Mouse (Mus musculus): Measurements from ENCODE around the gene Rundc3a.
"Not testable (repeated sequence)": the region's sequence is repeated elsewhere in the genome, so short reads cannot be mapped to it uniquely, and the experiment has no call there.

The Rundc3a gene

DNA sequence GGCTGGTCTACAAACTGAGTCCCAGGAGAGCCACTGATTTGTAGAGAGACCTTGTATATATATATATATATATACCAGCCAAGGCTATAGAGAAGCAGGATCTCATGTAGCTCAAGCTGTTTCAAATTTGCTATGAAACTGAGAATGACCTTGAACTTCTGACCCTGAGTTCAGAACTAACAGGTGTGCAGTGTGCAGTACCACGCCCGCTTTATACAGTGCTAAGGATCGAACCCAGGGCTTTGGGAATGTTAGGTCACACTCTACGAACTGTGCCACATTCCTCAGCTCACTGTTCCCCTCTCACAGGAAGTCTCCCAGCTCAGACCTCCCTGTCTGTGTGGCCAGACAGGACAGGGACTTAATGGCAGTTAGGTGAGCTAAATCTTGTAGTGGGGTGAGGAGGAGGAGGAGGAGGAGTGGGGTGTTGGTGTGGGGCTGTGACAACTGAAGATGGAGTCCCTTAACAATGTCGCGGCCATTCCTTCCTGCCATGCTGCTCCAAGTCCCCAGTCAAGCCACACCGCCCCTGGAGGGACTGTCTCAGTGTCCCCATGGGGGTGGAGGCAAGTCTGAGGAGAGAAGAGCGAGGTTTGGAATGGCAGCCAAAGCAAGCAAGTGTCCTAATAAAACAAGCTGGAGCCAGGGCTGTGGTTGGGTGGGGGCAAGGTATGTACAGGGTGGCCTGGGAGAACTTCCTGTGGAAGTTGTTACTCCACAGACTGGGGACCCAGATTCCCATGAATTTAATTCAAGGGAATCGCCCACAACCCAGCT lies 25.5 kb upstream of the Rundc3a start:
- DNase-seq (ENCODE audit: low read depth, low spot score): no peak

DNA sequence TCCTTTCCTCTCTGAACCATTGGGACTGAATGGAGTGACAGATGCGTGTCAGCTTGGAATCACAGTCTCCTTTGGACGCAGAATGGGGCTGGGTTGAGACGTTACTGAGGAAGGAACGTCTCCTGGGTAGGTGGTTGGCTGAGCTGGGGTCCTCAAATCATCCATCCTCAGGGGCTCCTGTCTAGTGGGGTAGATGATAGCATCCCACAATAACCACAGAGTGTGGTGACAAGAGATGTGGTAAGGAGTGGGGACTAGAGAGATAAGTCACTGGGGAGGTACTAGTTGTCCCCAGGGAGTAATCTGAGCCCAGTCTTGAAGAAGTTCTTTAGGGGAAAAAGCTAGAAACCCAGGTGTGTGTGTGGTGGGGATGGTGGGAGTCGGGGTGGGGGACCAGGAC lies 24.9 kb upstream of the Rundc3a start:
- no peak for DNase-seq (ENCODE audit: low read depth, low spot score)

DNA sequence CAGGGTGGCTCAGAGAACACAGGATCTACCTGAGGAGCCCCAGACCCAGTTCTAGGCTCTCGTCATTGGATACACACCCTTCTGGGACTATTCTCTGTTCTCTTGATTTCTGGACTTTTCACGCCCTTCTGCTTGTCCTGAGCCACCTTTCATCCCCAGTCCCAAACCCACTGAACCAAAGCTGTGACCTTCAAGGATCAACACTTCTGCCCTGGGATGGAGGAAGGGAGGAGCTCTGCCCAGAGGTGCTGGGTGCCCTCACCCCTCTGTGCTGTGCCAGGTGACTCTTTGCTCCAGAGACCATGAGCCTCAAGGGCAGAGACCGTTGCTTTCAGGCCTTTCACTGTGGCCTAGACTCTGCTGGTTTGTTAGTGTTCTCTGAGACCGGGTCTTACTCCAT lies 23.9 kb upstream of the Rundc3a start:
- DNase-seq (ENCODE audit: low read depth, low spot score): no peak

DNA sequence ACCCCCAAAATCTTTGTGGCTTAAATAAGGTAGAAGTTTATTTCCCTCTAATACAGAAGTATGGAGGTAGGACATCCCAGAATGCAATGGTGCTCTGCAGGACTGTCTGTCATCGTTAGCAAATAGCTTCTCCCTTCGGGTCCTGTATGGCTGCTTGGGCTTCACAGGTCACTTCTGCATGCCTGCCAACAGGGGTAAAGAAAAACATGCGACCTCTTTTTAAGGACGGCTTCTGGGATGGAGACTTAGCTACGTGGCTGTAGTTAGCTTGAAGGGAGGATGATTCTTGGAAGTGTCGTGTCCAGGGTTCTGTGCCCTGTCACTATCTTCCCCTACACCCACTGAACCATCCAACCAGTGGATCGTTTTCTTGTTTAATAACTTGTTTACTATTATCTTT lies 22.9 kb upstream of the Rundc3a start:
- DNase-seq (ENCODE audit: low read depth, low spot score): no peak

DNA sequence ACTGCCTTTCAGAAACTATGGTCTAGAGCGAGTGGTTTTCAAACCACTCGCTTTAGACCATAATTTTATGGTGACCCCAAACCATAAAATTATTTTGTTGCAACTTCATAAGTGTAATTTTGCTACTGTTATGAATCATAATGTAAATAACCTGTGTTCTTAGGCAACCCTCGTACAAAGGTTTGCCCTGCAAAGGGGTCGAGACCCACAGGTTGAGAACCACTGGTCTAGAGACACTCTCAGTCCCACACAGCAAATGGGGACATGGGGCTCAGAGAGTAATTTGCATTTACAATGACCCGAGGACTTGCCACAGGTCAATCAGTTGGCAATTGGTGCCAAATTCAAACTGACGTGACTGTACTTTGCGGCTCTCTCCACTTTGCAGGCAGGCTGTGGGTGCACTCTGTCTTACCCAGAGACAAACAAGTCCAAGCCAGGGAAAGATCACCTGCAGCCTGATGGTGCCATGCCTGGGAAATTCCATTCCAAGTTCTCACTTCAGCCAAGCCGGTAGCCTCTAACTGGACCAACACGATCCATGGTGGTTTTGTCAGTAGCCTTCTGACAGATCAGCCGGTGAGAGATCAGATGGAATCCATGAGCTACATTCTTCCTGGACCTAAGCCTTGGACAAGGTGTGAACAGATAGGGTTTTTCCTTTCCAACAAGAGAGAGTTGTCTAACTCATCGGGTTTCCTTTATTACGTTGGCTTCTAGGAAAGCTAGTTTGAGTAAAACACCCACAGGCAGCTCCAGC lies 21.1 kb upstream of the Rundc3a start:
- no peak for DNase-seq (ENCODE audit: low read depth, low spot score)

DNA sequence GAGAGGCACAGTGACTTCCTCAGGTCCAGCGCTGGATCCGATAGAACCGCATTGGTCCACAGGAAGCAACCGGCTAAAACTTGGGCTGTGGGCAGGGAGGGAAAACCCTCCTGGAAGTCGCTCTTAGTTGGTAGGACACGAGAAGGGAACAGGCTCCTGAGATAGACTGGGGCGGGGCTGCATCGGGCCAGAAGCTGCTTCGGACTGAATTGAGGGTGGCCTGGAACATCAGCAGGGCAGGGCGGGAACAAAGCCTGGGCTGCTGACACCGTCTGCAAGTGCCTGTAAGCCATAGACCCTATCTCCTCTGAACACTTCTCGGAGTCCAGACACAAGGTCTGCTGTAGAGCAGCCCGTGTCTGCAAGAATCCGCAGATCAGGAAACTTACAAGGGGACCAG lies 20.3 kb upstream of the Rundc3a start:
- no peak for DNase-seq (ENCODE audit: low read depth, low spot score)

DNA sequence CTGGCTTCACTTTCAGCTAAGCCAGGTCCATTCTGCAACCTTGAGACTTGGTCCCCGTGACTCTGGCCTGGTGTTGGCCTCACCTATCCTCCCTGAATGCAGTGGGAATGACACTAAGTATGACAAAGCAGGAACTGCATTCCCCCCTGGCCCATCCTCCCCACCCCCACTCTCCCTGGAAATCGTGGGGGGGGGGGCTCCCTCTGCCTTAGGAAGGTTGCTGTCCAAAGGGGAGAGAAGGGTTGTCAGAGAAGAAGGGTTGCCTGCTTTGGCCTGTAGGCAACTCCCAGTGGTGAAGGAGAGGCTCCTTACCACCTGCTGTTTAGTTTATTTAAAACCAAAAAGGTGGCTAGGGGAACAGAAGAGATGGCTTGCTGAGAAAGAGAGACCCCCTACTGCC lies 19.6 kb upstream of the Rundc3a start:
- no peak for DNase-seq (ENCODE audit: low read depth, low spot score)

DNA sequence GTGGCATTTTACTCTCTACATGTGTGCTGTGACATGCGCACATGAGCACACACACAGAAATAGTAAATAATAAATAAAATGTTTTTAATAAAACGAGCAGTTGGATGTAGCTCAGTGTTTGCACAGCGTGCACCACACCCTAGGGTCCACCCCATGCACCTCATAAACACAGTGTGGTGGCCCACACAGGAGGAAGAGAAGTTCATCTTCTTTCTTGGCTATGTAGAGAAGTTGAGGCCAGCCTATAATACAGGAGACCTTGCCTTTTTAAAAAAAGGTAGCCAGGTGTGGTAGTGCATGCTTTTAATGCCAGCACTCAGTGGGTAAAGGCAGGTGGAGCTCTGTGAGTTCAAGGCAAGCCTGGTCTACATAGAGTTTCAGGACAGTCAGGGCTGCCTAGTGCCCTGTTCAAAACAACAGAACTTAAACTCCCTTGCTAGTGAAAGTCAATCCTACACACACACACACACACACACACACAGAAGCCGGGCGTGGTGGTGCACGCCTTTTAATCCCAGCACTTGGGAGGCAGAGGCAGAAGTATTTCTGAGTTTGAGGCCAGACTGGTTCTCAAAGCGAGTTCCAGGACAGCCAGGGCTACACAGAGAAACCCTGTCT lies 19.0 kb upstream of the Rundc3a start:
- DNase-seq (ENCODE audit: low read depth, low spot score): no peak

DNA sequence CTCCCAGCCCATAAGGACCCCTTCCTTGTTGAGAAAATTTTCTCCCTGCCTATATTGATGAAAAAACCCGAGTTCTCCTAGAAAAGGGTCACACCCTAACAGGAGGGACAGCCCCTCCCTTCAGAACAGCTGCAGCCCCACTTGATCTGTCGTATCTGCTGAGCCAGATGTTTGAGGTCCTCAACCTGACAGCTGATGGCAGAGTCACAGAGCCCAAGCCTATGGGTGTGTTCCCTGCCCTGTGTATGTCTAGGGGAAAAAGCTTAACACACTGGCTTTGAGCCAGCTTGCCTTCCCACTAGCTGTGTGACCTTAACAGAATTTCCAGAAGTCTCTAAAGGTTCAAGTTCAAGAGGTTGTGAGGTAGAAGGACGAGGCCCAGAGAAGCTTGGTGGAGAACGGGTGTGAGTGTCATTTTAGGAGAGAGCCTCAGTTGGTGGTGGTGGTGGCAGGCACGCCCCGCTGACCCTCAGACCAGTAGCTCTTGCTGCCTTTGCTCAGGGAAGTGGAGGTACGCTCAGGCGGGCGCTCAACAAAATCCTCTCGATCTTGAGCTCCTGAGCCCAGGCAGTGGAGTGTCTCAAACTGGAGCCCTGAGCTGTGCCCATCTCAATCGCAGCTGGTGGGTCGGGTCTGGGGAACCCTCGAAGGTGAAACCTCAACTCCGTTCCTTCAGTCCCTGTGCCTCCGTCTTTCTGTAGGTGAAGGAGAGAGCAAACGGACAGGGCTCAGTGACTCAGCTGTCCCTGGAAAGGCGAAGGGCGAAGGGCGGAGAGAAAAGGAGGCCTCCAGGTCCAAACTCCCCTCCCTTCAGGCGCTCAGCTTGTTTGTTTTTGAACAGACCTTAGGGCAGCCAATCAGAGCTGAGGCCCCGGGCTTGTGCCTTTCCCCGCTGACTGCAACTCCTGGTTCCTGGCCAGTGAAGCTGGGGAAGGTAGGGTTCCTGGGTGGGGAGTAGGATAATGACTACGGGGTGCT lies 17.7 kb upstream of the Rundc3a start:
- DNase-seq (ENCODE audit: low read depth, low spot score): no peak

DNA sequence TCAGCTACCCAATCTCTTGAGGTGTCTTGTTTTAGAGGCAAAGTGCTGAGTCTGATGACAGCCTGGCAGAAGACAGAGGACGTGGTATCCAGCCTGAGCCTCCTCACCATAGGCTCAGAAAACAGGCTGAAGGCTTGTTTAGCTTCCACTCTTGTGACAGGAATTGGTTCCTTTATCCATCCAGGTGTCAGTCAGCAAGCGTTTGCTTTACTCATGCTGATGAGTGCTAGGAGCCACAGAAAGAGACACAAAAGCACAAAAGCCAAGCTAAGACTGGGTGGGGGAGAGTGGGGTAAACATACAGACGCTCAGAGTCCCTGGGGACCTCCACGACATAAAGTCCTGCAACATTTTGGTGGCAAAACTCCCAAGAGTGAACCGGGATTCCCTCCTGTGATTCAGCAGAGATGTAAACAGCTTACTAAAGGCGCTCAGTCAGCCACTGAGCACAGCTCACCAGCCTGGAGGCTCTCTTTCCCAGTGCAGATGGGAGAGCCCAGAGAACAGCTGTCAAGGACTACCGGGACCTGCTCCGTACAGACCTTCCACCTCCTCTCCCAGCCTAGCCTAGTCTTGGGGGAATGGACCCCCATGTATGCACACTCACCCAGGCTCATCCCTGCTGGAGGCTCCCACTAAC lies 16.9 kb upstream of the Rundc3a start:
- no peak for DNase-seq (ENCODE audit: low read depth, low spot score)

DNA sequence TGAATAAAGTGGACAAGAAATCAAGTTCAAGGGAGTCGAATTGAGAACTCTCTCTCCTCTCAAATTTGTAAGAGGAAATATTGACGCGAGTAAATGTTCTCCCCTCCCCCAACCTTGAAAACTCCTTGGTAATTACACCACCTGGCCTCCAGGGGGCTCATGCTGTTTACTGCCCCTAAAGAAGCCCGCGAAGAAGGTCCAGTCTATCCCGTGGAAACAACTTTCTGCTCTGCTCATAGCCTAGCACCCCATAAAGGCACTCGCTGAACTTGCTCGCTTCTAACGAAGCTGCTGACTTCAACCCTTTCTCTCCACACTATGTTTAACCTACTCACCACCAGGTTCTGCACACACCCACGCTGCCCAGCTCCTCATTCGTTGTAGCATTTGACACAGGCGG lies 16.0 kb upstream of the Rundc3a start:
- no peak for DNase-seq (ENCODE audit: low read depth, low spot score)

DNA sequence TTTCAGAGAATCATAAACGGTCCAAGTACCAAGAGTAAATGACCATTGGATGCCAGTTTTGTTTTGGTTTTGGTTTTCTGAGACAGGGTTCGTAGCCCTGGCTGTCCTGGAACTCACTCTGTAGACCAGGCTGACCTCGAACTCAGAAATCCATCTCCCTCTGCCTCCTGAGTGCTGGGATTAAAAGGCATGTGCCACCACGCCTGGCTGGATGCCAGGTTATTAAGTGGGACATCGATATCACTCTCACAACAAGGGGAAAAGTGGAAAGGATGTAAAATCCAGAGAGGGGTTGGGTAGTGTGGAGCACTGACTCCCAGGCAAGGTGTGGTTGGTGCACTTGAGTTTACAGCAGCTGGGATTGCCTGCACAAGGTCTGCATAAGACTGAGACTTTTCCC lies 13.1 kb upstream of the Rundc3a start:
- no peak for DNase-seq (ENCODE audit: low read depth, low spot score)

DNA sequence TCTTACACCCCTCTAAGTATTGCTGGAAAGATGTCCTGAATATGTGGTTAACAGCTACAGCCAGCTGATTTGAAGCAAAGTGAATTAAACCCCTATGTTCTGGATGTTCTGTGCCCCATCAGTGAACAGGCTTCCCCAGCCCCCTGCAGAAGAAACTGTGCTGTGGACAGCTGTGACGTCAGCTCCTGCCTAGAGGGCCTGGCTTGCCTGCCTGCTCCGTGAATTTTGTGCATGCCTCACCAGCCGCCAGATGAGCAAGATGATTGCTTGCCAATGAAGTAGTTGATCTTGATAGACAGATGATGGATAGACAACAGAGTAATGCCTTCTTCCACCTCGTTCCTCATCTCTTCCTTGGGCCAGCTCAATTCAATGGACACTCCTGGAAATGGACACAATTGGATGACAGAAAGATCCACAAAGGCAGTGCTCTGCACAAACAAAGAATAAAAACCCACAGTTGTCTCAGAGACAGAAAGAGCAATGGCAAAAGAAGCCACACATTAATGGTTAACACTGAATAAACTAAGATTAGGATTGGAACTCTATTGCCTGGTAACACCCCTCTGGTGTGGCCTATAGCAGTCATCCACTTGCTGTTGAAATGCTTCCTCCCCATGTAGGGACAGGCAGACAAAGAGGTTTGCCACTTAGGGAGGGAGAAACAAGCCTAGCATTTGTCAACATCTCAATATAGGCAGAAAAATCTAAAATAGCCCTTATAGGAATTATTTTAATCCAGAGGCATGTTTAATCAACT lies 11.7 kb upstream of the Rundc3a start:
- no peak for DNase-seq (ENCODE audit: low read depth, low spot score)

DNA sequence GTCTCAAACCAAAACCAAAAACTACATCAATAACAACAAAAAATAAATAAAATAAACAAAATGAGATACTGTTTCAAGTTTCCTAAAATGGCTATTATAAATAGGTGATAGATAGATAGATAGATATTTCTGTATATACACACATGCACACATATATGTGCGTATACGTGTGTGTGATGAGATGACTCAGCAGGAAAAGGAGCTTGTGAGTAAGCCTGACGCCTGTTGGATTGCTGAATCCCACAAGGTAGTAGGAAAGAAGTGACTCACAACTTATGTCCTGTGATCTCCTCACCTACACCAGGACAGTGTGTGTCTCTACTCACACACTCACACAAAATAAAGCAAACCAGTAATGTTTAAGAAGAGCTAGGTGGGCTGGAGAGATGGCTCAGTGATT lies 10.4 kb upstream of the Rundc3a start:
- DNase-seq (ENCODE audit: low read depth, low spot score): no peak

DNA sequence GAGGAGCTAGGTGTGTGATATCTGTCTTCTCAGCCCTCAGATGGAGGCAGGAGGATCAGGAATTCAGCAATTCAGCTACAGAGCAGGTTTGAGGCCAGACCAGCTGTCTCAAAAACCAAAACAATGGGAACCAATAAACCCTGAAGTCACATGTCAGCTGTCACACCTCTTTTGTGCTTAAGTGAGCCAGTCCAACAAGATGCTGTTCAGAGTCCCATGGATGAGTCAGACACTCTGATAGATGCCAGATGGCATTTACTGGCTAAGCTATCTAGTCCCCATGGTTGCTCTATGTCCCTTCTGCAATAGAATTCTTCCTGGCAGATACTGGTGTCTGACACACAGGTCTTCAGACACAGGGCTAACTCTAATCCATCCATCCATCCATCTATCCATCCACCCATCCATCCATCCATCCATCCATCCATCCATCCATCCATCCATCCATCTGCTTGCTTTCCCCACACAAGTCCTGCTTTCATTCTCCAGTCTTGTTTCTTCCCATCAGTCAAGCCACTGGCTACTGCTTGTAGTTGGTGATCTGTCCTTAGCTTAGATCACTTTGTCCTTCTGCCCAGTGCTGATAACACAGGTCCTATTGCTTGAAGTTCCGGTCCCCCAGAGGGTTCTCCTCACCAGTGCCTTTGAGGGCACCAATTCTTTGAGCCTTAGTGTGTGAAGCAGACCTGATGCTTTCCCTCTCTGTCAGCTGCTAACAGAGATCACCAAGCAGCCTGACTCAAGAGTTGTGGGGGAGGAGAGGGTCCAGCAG lies 9.7 kb upstream of the Rundc3a start:
- DNase-seq (ENCODE audit: low read depth, low spot score): no peak

DNA sequence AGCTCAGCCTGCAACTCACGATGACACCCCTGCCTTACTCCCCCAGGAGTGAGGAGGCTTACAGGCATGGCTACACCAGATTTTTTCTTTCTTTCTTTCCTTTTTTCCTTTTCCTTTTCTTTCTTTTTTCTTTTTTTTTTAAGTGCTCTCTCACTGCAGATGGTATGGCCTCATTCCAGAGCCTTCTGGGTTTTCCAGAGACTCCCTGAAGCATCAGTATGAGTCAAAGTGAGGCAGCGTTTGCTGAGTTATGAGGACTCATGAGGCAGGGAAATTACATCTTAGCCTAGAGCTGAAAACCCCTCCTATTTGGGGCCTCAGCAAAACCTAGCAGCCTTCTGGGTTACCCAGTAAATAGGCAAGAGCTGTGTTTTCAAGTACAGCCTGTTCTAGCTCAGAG lies 8.8 kb upstream of the Rundc3a start:
- no peak for DNase-seq (ENCODE audit: low read depth, low spot score)

DNA sequence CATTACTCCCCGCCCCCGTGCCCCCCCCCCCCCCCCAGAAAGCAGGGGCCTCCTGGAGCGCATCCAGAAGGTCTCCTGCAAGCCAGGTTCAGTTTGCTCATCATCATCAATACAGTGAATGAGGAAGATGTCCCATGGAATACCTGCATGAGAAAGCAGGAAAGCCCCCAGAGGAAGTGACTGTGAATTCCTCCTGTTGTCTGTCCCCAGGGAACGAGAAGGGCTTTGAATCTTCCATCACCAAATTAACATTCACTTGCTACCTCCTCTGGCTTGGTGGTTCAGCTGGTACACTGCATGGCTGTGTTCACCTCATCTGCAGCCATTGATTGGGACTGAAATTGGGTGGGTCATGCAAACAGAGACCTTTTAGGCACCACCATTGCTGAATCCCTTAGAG lies 8.1 kb upstream of the Rundc3a start:
- no peak for DNase-seq (ENCODE audit: low read depth, low spot score)

DNA sequence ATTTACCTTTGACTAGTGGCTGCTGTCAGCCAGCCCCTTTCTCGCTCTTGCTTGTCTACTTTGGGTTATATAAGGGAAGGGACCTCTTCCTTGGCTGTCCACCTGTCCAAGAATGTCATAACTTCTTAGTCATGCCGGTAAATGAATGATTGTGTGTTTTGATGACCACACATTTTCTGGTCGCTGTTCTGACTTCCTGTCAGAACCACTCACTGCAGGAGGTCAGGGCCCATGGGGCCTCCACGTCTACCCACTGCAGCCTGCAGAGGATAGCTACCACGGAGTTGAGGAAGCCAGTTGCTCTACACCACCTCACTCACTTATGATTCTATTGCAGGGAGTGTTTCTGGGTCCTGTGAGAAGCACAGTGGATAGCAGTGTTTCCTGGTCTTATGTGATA lies 7.1 kb upstream of the Rundc3a start:
- DNase-seq (ENCODE audit: low read depth, low spot score): no peak

DNA sequence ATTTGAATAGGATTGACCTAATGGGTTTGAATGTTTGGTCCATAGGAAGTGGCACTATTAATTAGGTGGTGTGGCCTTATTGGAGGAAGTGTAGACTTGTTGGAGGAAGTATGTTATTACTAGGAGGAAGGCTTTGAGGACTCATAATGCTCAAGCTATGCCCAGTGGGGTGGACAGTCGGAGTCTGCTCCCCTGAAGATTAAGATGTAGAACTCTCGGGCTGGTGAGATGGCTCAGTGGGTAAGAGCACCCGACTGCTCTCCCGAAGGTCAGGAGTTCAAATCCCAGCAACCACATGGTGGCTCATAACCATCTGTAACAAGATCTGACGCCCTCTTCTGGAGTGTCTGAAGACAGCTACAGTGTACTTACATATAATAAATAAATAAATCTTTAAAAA lies 3.8 kb upstream of the Rundc3a start:
- DNase-seq (ENCODE audit: low read depth, low spot score): not testable (repeated sequence)
